Mouse (Mus musculus) cortical plate, adult 2 months (tissue): ENCODE results near the gene Olfr601. TPM values are rescaled to one million over a fixed set of nuclear protein-coding genes. Genes with fewer than 3 reads are reported as not detected.
"Not testable (repeated sequence)": the region's sequence is repeated elsewhere in the genome, so short reads cannot be mapped to it uniquely, and the experiment has no call there.

ENCODE experiments used
- H3K27ac ChIP-seq: fragments of 200-500 bp; 2 replicates; pipeline ENCODE4 v1.5.1; 2012; ENCODE audit warnings: low read length, control low read depth, inconsistent platforms; ENCODE audit not compliant: insufficient read depth
- H3K4me1 ChIP-seq: fragments of 200-500 bp; 2 replicates; pipeline ENCODE4 v1.6.1; 2011; ENCODE audit warnings: low read length; ENCODE audit not compliant: control insufficient read depth, insufficient read depth
- H3K4me3 ChIP-seq: fragments of 200-500 bp; 2 replicates; pipeline ENCODE4 v1.5.1; 2011; ENCODE audit warnings: mild to moderate bottlenecking, low read length, control low read depth; ENCODE audit not compliant: insufficient read depth
- CTCF ChIP-seq: fragments of 200-500 bp; IDR thresholded peaks from 2 replicates; pipeline ENCODE4 v1.5.1; 2011; ENCODE audit warnings: mild to moderate bottlenecking, control low read depth, low read length; ENCODE audit not compliant: insufficient read depth; ENCODE audit errors: extremely low read depth
- POLR2A ChIP-seq: fragments of 200-500 bp; IDR thresholded peaks from 2 replicates; pipeline ENCODE4 v1.6.1; 2011; ENCODE audit warnings: mild to moderate bottlenecking, low read length, control low read depth; ENCODE audit not compliant: insufficient read depth; ENCODE audit errors: extremely low read depth
- polyA plus RNA-seq: library from polyadenylated mRNA; depleted of rRNA; stranded (reverse); fragments of >200 nt; gene quantifications from 2 replicates; pipeline ENCODE4 v1.2.3, GENCODE M21; 2012; rRNA removed

Olfr601 gene
- not detected in 2 replicates for polyA plus RNA-seq

DNA sequence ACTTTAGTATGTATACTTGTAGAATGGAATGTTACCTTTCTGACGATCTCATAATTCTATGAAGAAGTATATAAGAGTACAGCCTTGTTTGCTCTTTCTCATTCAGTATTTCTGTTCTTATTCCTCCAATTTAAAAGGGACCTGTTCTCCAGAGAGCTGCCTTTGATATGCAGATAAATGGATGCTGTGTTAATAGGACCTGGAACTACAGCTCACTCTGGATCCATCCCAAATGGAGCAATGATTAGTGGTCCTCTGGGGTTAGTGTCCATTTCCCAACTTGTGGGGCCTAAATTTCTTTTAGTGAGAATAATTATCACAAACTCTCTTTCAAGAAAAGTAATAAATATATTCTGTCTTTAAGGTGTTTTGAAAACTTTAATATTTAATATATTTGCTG is at the start of gene Olfr601:
Gene Olfr601 (minus strand): TSS at position 101 of the 400 bp plus-strand sequence.
- Histone ChIP-seq H3K4me1 (no peaks in the 10 kb centered on the region), H3K4me3 (no peak within 1 kb of the TSS), H3K27ac (no peak within 1 kb of the TSS)
- TF ChIP-seq CTCF (no peak), POLR2A (no peak)

- H3K4me3 ChIP-seq, H3K27ac ChIP-seq, H3K4me1 ChIP-seq: not testable (repeated sequence)
These were observed 44.1 kb upstream of the Olfr601 start for GRCm38 (mm10) chr7:103406521-103407055.

DNA sequence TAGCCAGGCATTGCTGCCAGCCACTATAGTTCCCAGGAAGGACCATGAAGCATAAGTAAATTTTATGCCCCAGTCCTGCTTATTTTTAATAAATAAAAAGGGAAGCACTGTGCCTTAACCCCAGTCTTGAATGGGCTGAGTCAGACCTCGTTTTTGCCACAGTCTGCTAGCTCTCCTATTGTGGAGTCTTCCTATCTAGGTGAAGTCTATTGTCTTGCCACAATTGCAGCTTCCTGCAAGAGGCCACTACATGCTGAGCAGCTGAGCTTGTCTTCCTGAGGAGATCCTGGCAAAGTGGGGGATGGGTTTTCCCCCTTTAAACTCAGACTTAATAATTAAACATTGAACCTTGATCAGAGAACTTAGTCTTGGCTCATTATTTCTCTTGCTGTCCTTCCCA is 36.5 kb upstream of the Olfr601 start:
- no peak overlapping the region for H3K4me3 ChIP-seq
- TF ChIP-seq POLR2A, result no peak
- no peak for TF ChIP-seq CTCF
- H3K4me1 ChIP-seq, result no peaks in the 10 kb centered on the region
- no peak overlapping the region for H3K27ac ChIP-seq

DNA sequence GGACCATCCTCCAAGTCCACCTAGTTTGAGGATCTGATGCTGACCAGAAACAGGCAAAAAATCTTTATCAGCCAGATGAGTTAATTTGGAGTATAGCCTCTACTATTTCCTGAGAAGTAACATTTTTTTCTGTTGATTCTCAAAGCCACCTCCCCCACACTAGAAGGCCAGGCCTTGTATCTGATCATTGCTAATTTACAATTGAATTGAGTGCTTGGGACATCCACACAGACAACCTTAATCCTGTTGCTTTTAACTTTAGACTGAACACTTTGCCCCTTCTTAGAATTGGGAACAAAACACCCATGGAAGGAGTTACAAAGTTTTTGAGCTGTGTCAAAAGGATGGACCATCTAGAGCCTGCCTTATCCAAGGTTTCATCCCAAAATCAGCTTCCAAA is 35.3 kb upstream of the Olfr601 start:
- no peak for TF ChIP-seq CTCF
- no peak for TF ChIP-seq POLR2A
- no peaks in the 10 kb centered on the region for H3K4me1 ChIP-seq
- H3K4me3 ChIP-seq, result no peak overlapping the region
- H3K27ac ChIP-seq, result no peak overlapping the region

- no peak for TF ChIP-seq POLR2A
- no peak for TF ChIP-seq CTCF
- Histone ChIP-seq H3K4me3 (no peak within 1 kb of the TSS), H3K27ac (no peak within 1 kb of the TSS), H3K4me1 (no peaks in the 10 kb centered on the region)
These were observed 23.6 kb upstream of the Olfr601 start, which contains the start of gene Olfr603 for GRCm38 (mm10) chr7:103386077-103386476. Gene Olfr603 (minus strand): TSS chr7:103386177.

GRCm38 (mm10) chr7:103349569-103349968 is 12.9 kb downstream of the Olfr601 start, which contains the start of gene Olfr600:
Gene Olfr600 (minus strand): TSS chr7:103349669.
- TF ChIP-seq POLR2A (no peak), CTCF (no peak)
- no peak within 1 kb of the TSS for H3K4me3 ChIP-seq
- no peak within 1 kb of the TSS for H3K27ac ChIP-seq
- H3K4me1 ChIP-seq, result no peaks in the 10 kb centered on the region

- TF ChIP-seq POLR2A, result no peak
- TF ChIP-seq CTCF, result no peak
- no peaks in the 10 kb centered on the region for H3K4me1 ChIP-seq
- no peak within 1 kb of the TSS for H3K27ac ChIP-seq
- H3K4me3 ChIP-seq, result no peak within 1 kb of the TSS
These were observed 26.8 kb downstream of the Olfr601 start, which contains the start of gene Olfr599 for GRCm38 (mm10) chr7:103335617-103336016. Gene Olfr599 (plus strand): TSS chr7:103335917.

GRCm38 (mm10) chr7:103323268-103323667 is 39.2 kb downstream of the Olfr601 start, which contains the start of gene Olfr598:
Gene Olfr598 (plus strand): TSS chr7:103323568.
- TF ChIP-seq CTCF (no peak), POLR2A (no peak)
- no peaks in the 10 kb centered on the region for H3K4me1 ChIP-seq
- no peak within 1 kb of the TSS for H3K27ac ChIP-seq
- H3K4me3 ChIP-seq, result no peak within 1 kb of the TSS

DNA sequence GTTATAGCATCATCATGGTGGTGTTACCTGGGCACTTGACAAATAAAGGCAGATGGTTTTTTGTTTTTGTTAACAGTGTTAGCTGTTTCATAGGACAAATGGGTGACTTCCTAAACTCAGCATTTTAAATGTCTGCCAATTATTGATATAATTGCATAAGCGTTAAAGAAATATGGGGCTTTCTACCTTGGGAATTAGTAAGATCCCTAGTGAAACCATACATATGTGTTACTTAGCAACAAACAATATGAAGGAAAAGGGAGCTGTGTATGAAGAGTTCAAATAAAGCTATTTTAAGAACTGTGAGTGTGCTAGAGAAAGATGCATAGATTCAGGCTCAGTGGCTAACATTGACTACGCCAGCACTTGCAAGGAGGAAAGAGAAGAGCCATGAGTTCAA is 46.4 kb downstream of the Olfr601 start, which contains the start of gene Olfr597:
Gene Olfr597 (plus strand): TSS at position 301 of the 400 bp plus-strand sequence.
- not testable (repeated sequence) for H3K4me1 ChIP-seq, H3K4me3 ChIP-seq, H3K27ac ChIP-seq

Other genes starting within 250 kb of the Olfr601 start
- not detected in 2 replicates for gene Olfr586, start 237.0 kb downstream of the Olfr601 start, polyA plus RNA-seq
- not detected in 2 replicates for gene Olfr588-ps1, start 221.8 kb downstream of the Olfr601 start, polyA plus RNA-seq
- gene Olfr589, start 206.3 kb downstream of the Olfr601 start, polyA plus RNA-seq, result not detected in 2 replicates
- gene Olfr591, start 184.3 kb downstream of the Olfr601 start, polyA plus RNA-seq, result not detected in 2 replicates
- gene Olfr592, start 177.9 kb downstream of the Olfr601 start, polyA plus RNA-seq, result not detected in 2 replicates
- gene Olfr593, start 150.8 kb downstream of the Olfr601 start, polyA plus RNA-seq, result not detected in 2 replicates
- gene Olfr594, start 145.7 kb downstream of the Olfr601 start, polyA plus RNA-seq, result not detected in 2 replicates
- not detected in 2 replicates for gene Usp17ld, start 110.2 kb downstream of the Olfr601 start, polyA plus RNA-seq
- gene Olfr596, start 57.0 kb downstream of the Olfr601 start, polyA plus RNA-seq, result not detected in 2 replicates
- not detected in 2 replicates for gene Olfr597, start 46.3 kb downstream of the Olfr601 start, polyA plus RNA-seq
- gene Olfr598, start 39.1 kb downstream of the Olfr601 start, polyA plus RNA-seq, result not detected in 2 replicates
- not detected in 2 replicates for gene Olfr599, start 26.7 kb downstream of the Olfr601 start, polyA plus RNA-seq
- not detected in 2 replicates for gene Olfr600, start 13.0 kb downstream of the Olfr601 start, polyA plus RNA-seq
- gene Olfr603, start 23.5 kb upstream of the Olfr601 start, polyA plus RNA-seq, result not detected in 2 replicates
- not detected in 2 replicates for gene Usp17lc, start 52.4 kb upstream of the Olfr601 start, polyA plus RNA-seq
- gene Olfr605, start 82.8 kb upstream of the Olfr601 start, polyA plus RNA-seq, result not detected in 2 replicates
- not detected in 2 replicates for gene Olfr606, start 86.4 kb upstream of the Olfr601 start, polyA plus RNA-seq
- not detected in 2 replicates for gene Olfr607, start 101.5 kb upstream of the Olfr601 start, polyA plus RNA-seq
- gene Olfr608, start 107.2 kb upstream of the Olfr601 start, polyA plus RNA-seq, result not detected in 2 replicates
- not detected in 2 replicates for gene Olfr609, start 135.4 kb upstream of the Olfr601 start, polyA plus RNA-seq
- not detected in 2 replicates for gene Olfr610, start 149.5 kb upstream of the Olfr601 start, polyA plus RNA-seq
- gene Olfr611, start 158.2 kb upstream of the Olfr601 start, polyA plus RNA-seq, result not detected in 2 replicates
- not detected in 2 replicates for gene Olfr612, start 180.1 kb upstream of the Olfr601 start, polyA plus RNA-seq
- not detected in 2 replicates for gene Olfr613, start 185.4 kb upstream of the Olfr601 start, polyA plus RNA-seq
- not detected in 2 replicates for gene Olfr615, start 193.4 kb upstream of the Olfr601 start, polyA plus RNA-seq
- not detected in 2 replicates for gene Olfr616, start 206.5 kb upstream of the Olfr601 start, polyA plus RNA-seq
- not detected in 2 replicates for gene Olfr617, start 210.4 kb upstream of the Olfr601 start, polyA plus RNA-seq
- gene Olfr618, start 227.4 kb upstream of the Olfr601 start, polyA plus RNA-seq, result not detected in 2 replicates
- gene Olfr619, start 237.9 kb upstream of the Olfr601 start, polyA plus RNA-seq, result not detected in 2 replicates
- not detected in 2 replicates for gene Olfr620, start 249.9 kb upstream of the Olfr601 start, polyA plus RNA-seq